Mouse (Mus musculus): ENCODE measurements around the gene Elmod1. TPM values are rescaled to one million over a fixed set of nuclear protein-coding genes. Genes with fewer than 3 reads are reported as not detected.

The Elmod1 gene
- total RNA-seq, 1 experiment from 2014 or later = not detected

DNA sequence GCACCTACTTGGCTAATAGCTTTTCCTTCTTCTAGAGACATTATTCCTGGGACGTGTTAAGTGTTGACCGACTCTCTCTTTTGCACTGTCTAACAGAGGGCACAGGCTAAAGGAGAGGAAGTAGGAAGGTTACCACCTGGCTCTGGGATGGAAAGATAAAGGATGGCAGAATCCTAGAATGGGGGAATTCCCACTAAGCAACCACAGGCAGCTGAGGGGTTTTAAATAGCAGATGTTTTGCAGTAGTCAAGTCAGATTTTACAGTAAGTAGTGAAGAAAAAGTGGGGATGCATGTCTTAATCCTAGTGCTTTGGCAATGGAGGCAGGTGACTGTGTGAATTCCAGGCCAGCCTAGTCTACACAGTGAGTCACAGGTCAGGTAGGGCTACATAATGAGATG is 64.3 kb downstream of the Elmod1 start:
- ATAC-seq (replicated peaks; ENCODE audit: low read depth, poor library complexity, severe bottlenecking) = no peak

DNA sequence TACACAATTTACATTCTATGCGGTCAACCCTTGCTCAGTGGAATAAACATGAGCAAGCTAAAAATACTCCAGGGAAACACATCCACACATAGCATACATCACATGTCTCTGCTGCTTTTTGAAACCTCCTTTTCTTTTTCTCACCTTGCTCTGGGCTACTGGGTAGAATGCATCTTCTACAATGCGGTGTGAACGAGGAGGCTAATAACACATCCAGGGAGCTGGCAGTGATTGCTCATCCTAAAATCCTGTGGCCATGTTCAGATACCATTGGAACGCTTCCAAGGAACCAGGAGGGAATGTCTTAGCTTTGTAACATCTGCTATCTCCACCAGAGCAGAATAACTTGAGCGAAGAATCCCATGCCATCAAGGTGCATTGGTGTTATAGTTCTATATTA is 64.8 kb downstream of the Elmod1 start:
- ATAC-seq (replicated peaks; ENCODE audit: low read depth, poor library complexity, severe bottlenecking) = no peak

DNA sequence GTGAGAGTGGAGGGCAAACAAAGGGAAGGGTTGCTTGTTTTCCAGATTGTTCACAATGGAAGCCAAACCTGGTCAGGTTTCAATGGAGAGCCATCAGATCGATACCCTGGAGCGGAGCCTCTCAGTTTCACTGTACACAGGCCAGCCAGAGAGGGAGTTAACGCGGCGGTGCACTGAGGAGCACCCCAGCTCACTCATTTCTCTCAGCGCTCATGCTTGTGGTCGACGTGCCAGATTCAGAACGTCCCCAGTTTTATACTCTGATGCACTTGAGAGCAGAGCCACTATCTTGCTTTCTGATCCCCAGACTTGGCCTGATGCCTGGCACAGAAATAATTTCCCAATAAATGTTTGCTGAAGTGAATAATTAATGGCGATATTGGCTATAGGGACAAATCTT is 68.3 kb downstream of the Elmod1 start:
- no peak for ATAC-seq (replicated peaks; ENCODE audit: low read depth, poor library complexity, severe bottlenecking)

DNA sequence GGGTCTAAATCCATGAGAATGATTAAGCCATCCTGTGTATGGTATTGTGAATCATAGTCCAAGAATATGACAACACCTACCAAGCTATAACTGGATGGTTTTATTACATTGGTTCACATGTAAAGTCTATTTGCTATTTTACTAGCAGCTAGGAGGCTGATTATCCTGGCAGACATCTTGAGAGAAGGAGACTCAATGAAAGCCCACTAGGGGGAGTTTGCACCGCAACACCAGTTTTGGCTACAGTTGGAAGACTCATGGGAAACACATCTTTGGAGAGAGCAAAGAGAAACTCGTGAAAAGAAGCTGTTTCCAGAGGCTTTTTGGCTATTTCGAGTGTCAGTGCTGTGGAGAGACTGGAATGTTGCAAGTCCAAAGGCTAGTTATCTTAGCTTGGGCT is 69.7 kb downstream of the Elmod1 start:
- no peak for ATAC-seq (replicated peaks; ENCODE audit: low read depth, poor library complexity, severe bottlenecking)

DNA sequence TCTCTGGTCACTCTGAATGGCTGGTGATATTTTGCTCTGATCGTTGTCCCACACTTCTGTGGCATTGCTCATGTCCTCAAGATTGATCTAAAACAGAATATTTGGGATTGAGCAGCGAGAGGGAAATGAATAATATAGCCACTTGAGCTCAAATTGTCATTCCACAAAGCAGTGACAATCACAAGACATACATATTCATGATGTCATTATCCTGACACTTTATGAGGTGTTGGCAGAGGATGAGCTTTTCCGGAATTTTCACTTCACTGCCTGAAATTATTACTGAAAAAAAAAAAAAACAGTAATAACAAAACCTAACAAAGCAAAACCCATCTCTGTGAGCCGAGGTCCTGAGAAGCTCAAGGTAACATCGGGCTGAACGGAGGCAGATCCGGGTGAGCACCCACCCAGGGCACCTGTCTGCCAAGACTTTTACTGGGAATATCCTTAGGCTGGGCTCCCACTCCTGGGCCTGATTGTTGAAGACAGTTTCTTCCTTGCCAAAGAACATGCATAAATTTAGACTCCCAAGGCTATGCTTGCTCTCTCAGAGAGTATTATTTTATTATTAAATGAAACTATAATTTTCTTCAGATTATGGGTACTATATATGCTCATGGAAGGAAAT is 71.8 kb downstream of the Elmod1 start:
- no peak for ATAC-seq (replicated peaks; ENCODE audit: low read depth, poor library complexity, severe bottlenecking)

DNA sequence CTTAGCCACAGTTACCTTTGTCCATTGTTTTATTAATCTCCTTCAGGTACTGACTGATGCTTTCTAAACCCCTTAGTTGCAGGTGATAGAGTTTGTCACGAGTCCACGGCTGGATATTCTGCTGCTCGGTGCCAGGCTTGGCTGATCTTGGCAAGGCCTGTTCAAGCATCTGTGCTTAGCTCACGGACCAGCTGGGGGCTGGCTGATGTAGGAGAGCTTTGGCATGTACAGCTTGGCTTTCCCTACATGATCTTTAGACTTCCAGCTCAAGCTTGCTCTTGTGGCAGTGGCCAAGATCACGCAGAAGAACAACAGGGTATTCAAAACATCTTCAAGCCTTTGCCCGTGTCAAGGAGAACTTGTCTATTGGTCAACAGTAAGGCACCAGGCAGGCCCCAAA is 75.3 kb downstream of the Elmod1 start:
- no peak for ATAC-seq (replicated peaks; ENCODE audit: low read depth, poor library complexity, severe bottlenecking)

DNA sequence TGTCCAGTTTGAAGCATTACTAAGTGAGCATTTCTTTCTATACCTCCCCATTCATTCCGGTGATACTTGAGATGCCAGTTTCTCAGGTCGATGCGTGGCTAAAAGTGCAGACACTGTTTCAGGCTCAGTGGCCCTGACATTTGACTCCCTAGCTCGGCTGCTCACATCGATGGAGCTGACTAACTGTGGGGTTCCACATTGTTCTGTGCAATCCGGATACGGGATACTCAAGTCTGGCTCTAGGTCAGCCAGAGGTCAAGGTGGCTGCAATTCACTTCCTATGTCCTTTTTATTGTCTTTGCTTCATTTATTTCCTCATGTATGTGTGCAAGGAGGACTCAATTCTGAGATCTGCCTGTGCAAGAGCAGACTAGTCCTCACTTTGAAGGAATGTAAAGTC is 79.3 kb downstream of the Elmod1 start:
- no peak for ATAC-seq (replicated peaks; ENCODE audit: low read depth, poor library complexity, severe bottlenecking)

DNA sequence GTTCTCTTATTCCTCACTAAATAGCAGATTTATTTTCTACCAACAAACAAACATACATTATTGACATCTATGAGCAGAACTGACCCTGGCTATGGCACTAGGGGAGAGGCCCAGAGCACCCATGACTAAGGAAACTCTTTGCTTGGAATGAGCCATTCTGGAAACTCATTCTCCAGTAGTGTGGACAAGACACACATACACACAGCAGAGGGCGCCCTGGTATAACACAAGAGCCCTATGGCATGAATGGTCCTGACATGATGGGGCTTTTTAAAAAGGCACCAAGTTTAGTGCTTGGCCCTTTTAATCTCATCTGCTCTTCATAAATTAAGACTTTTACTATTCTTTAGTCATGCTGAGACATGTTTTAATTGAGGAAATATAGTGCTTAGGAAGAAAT is 85.0 kb downstream of the Elmod1 start:
- no peak for ATAC-seq (replicated peaks; ENCODE audit: low read depth, poor library complexity, severe bottlenecking)

DNA sequence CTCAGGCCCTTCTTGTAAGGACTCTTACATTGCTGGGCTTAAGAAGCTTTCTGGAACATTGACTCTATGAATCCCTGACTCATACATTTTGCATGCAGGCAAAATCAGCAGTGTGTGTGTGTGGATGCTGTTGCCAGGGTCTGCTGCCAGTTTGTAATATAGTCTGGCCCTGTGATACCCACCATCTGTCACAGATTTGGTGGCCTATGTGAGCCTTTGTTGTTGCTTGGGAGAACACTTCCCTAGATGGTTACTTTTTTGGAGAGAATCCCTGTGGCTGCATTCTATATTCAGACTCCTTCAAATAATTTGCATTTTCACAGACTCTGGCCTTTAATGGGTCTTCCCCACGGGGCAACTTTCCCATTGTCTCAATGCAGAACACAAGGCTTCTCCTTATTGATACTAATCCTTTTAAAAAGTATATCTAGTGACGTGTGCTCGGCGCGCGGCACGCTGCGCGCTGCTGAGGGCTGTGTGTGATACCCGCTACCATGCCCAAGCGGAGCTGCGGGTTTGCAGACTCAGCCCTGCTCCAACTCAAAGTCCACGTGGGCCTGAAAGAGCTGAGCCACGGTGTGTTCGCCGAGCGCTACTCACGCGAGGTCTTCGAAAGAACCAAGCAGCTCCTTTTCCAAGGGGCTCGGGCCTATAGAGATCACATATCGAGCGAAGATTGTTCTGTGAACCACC is 91.4 kb downstream of the Elmod1 start:
- ATAC-seq (replicated peaks; ENCODE audit: low read depth, poor library complexity, severe bottlenecking) = no peak

DNA sequence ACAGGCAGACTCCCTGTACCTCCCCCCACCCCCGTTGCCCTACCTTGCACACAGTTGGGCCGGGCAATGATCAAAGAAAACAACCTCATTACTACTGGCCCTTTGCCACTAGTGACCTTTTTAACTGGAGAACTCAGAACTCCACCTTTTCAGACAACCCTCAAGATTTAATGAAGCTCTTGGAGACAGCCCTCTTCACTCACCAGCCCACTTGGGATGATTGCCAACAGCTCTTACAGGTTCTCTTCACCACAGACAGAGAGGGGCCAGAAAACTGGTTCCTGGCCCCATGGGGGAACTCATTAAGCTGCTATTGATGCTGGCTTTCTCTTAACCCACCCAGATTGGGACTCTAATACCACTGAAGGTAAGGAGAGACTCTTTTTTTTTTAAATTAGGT is 97.7 kb downstream of the Elmod1 start:
- no peak for ATAC-seq (replicated peaks; ENCODE audit: low read depth, poor library complexity, severe bottlenecking)

DNA sequence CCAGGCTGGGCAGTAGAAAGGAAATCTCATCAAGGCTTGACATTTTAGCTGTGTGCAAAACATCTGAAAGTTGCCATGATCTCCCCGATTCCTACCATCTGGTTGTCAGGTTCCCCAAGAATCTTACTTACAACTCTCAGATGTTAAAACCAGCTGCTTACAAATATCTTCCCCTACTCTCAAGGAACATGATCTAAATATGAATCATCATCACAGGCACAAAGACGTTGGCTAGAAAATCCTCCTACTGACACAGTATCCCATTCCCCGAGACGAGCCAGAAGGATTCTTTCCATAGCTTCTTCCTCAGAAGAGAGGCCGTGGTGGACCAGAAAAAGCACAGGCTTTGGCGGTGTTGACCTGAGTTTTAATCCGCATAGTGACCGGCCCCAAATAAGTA is 101.9 kb downstream of the Elmod1 start:
- ATAC-seq (replicated peaks; ENCODE audit: low read depth, poor library complexity, severe bottlenecking) = no peak

Other genes with a start within 250 kb of the Elmod1 start
- 10.6 and 12.5 TPM in 2 replicates for gene Slc35f2, start 203.8 kb downstream of the Elmod1 start, total RNA-seq (2017)
- gene Sln, start 125.1 kb downstream of the Elmod1 start, total RNA-seq (2017) = not detected in 2 replicates
- gene Tnfaip8l3, start 93.1 kb upstream of the Elmod1 start, total RNA-seq (2017) = not detected in 2 replicates

Measured in common myeloid progenitor, adult 5-6 weeks (primary cell).